Mouse (Mus musculus) left cerebral cortex, adult 2 months (tissue): Measurements from ENCODE around the gene Prss53. TPM values are rescaled to one million over a fixed set of nuclear protein-coding genes. Genes with fewer than 3 reads are reported as not detected.

Source experiments
- DNase-seq, 2 experiments: peaks; one replicate each; pipeline ENCODE4 v3.0.0; 2021 to 2022; ENCODE audit warnings: low spot score in 2 of 2, mixed read lengths in 1 of 2; ENCODE audit errors: extremely low spot score in 1 of 2
- H3K27ac ChIP-seq: fragments of 200-600 bp; 2 replicates; pipeline ENCODE4 v1.8.1; 2022
- H3K4me3 ChIP-seq: fragments of 200-600 bp; 2 replicates; pipeline ENCODE4 v1.8.1; 2022
- CTCF ChIP-seq: fragments of 200-600 bp; IDR thresholded peaks from 2 replicates; pipeline ENCODE4 v1.8.1; 2022; ENCODE audit warnings: antibody characterized with exemption, mild to moderate bottlenecking, moderate library complexity
- intact Hi-C: fragments of 180-260 bp; cut with DNase I; formaldehyde crosslinking; loops from one replicate; pipeline ENCODE4 v1.15.1; 2025
- long read RNA-seq, 2 experiments: library from polyadenylated mRNA; stranded (forward); transcript quantifications; one replicate each; pipeline ENCODE4 v2.0.0; 2021; ENCODE audit warnings: borderline mapping rate in 2 of 2
- total RNA-seq, 2 experiments: library from RNA; stranded (reverse); gene quantifications; 2 replicates each; pipeline ENCODE4 v1.2.3; 2021

Gene Prss53
- 1 to 10 TPM; 2.1 to 2.8 TPM for total RNA-seq
- long read RNA-seq, experiment 1, partial matches to known transcripts = 0 of 1 reads
- long read RNA-seq, experiment 1, other reads (novel, unspliced or antisense) = 0 of 1 reads
- long read RNA-seq, experiment 2, partial matches to known transcripts = 0 of 1 reads
- long read RNA-seq, experiment 2, other reads (novel, unspliced or antisense) = 1 of 1 reads

DNA sequence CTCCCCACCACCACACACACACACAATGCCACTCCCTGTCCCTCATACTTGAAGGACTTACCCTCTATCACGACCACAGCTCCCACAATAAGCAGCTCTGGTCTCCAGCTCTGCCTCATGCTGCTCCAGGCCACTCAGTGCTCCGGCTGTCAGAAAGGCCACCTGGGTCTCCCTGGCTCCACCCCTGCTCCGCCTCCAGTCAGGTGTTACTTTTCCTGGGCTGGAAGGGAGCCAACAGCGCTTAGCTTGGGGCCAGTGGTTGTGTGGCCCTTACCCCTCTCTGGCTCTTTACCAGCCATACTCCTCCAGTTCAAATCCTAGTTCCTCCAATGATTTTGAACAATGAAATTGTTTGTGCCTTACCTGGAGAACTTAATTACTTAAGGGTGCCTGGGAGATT lies at the start of gene Prss53:
Prss53 (minus strand) TSS at position 173 of the 400 bp plus-strand sequence.
- DNase-seq = no peak
- intact Hi-C loops = no loop called here
- H3K27ac ChIP-seq = no peak within 1 kb of the TSS
- no peak for TF ChIP-seq CTCF
- no peak within 1 kb of the TSS for H3K4me3 ChIP-seq

DNA sequence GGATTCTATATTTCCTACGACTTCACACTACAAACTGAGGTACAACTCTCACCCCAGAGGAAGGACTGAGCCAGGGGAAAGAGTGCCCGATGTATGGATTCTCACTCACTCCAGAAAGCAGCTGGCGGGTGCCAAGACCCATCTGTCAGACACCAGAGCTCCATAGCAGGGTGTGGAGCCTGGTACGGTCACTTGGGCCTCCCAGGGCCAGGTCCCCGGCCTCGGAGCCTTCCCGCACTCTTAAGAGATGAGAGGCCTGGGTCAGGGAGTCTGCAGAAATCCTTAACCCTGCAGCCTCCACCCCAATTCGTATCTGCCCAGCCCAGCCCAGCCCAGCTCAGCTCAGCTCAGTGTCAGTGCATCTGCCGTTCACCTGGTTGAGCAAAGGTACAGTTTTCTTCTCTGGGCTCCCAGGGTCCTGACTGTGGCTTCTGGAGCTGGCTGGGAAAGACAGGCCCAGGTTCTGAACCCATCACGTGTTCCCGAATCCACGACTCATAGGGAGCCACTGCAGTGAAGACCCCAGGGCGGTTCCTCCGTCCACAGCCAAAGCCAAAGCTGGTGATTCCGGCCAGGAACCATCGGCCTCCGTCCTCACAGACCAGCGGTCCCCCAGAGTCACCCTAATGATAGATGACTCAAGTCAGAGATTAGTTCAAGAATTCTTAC lies 45.6 kb upstream of the Prss53 start:
- DNase-seq = no peak
- H3K4me3 ChIP-seq = peak overlapping the region; percentile 94
- no peak for TF ChIP-seq CTCF
- intact Hi-C loops = no loop called here
- H3K27ac ChIP-seq = peak overlapping the region; percentile 94

DNA sequence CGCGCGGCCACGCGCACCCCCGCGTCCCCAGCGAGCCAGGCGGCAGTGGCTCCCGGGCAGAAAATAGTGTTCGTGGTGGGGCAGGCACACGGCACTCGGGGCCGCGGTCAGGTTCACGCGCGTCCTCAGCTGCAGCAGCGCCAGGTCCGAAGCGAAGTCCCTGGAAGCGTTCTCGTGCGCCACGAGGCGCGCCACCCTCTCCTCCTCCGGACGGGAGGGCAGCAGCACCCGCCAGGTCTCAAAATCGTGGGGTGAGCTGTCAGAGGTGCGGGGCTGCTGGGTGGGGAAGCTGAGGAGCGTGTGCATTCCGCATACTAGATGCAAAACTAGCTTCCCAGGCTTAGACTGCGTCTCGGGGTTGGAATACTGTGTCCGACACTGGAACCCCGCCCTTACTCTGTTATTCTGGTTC lies 45.0 kb upstream of the Prss53 start:
- H3K4me3 ChIP-seq = peak overlapping the region; percentile 94
- no peak; the same call in 1 of the 2 replicates for TF ChIP-seq CTCF
- intact Hi-C loops = loop anchor here (1.0 to 2.0 kb wide), 2 partner anchors 23 to 32 kb away; partner anchors contain the start of genes Fus and Kat8

DNA sequence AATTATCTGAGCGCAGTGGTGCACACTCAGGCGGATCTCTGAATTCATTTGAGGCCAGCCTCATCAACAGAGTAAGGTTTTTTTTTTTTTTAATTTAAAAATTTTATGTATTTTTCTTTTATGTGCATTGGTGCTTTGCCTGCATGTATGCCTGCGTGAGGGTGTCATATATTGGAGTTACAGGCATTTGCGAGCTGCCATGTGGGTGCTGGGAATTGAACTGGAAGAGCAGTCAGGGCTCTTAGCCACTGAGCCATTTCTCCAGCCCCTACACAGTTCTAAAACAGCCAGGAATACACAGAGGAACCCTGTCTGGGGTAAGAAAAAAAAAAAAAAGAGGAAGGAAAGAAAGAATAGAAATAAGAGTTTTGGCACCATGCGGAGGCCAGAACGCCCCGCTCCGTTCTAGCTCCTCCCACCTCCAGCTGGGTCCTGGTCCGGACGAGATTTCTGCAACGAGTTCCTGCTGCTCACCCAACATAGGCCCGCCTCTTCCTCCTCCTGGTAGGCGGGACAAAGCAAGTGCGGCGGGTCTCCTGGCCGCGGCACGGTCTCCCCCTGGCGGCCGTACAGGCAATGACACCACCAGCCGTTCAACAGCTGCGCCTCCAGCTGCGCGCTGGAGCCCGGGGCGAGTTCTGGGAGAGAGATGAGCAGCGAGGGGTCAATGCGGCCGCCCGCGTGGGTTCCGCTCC lies 44.4 kb upstream of the Prss53 start:
- Histone ChIP-seq H3K27ac (peak overlapping the region; percentile 94), H3K4me3 (peak overlapping the region; percentile 94)
- peak; percentile 99 for TF ChIP-seq CTCF
- intact Hi-C loops = loop anchor here (1.0 to 2.0 kb wide), 2 partner anchors 22 to 32 kb away; partner anchors contain the start of genes Fus and Kat8
- DNase-seq = peak; percentile 95

More for the DNA sequence above, 45.0 kb upstream of the Prss53 start:
- DNase-seq = no peak
- H3K27ac ChIP-seq = peak overlapping the region; percentile 94

DNA sequence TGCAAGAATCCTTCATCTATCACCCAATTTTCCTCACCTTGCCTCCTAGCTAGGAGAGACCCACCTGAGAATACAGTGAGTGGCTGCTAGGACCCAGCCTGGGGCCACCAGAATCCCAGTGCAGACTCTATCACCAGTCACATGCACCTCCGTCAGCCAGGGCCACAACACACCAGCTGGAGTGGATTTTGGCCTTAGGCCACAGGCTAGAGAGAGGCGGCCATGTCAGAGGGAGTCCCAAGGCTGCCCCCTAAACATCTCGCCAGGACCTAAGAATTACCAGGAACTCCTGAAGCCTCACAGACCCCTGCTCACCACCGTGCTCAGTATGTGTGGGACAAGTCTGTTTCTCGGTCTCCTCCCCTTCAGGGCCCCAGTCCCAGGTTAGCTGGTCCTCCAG lies 43.3 kb upstream of the Prss53 start:
- intact Hi-C loops = loop anchor here (2.0 kb wide), 1 partner anchor 21 kb away; the partner anchor contains the start of gene Kat8
- DNase-seq = no peak

DNA sequence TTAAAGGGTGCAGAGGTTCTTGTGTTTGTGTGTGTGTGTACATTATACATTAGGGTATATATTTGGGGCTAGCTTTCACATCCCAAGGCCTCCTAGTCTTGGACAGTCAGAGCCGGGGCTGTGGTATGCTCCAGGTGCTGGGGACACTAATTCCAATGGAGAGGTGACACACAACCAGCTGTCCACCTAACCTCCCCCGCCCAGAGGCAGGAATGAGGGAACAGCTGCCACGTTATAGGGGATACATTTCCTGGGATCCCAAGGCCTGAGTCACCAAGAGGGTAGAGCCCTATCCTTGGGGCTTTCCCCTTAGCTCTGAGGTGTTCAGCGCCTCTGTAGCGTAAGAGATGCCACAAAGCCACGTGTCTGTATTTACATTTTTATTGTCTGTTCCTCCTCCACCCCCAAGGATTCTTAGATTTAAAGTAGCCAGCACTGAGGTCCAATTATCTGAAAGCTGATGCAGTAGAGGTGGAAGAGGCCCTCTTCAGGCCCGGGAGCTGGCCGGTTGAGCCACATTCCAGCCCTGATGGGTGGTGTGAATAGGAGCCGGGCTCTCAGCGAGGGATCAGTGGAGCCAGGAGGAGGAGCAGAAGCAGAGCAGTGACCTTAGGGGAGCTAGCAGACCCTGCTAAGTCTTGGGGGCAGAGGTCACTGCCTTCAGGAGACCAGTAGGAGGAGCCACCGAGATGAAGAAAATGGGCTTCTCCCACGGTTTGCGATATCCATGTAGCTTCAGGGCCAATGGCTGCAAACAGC lies 41.7 kb upstream of the Prss53 start:
- no peak for DNase-seq
- no peak for TF ChIP-seq CTCF
- no peak overlapping the region for H3K27ac ChIP-seq
- intact Hi-C loops = no loop called here
- no peak overlapping the region for H3K4me3 ChIP-seq

More for the DNA sequence above, 43.3 kb upstream of the Prss53 start:
- H3K27ac ChIP-seq = no peak overlapping the region
- TF ChIP-seq CTCF = no peak
- H3K4me3 ChIP-seq = no peak overlapping the region

DNA sequence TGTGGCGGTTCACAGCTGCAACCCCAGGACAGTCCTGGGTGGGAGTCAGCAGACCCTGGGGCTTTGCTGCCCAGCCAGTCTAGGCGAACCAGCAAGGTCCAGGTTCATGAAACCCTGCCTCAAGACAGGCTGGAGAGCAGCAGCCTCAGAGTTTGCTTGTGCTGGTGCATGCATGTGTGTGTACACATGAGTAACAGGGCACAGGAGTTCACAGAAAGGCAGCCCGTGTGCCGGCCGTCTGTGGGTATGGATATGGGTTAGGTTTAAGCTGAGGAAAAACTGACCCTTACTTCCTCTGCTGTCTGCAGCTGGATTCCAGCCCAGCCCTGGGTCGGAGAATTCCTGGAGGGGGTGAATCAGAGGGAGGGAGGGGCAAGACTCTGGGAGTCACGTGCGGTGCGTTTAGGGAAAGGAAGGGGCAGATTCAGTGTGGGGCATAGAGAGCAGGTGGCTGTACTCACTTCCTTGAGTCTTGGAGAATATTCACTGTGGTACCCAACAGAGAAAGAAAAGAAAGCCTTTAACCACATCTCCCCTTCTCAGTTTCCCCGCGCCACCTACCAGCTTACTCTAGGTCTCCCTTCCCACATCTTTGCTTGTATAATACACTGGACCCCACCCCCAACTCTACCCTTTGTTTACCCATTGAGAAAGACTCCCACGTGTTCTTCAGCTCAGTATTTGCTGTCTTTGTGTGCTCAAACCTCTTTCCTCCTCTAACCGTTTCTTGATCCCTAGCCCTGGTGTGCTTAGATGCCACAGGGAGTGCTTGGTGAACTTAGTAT lies 40.8 kb upstream of the Prss53 start:
- no peak for TF ChIP-seq CTCF
- intact Hi-C loops = no loop called here
- no peak overlapping the region for H3K27ac ChIP-seq
- H3K4me3 ChIP-seq = no peak overlapping the region
- DNase-seq = no peak

DNA sequence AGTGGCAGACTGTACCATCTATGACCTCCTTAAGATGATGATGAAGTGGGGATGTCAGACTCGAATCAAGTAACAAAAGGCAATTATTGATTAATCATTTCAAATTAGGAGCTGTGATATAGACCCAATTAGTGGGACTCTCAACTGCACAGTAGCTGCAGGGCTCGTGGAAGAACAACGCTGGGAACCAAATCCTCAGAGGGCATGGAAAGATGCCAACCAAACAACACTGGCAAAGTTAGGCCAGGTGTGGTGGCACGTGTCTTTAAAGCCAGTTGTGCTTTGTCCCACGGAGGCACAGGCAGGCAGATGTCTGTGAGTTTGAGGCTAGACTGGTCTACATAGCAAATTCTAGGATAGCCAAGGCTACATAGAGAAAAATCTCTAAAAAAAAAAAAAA lies 39.9 kb upstream of the Prss53 start:
- TF ChIP-seq CTCF = no peak
- intact Hi-C loops = no loop called here

DNA sequence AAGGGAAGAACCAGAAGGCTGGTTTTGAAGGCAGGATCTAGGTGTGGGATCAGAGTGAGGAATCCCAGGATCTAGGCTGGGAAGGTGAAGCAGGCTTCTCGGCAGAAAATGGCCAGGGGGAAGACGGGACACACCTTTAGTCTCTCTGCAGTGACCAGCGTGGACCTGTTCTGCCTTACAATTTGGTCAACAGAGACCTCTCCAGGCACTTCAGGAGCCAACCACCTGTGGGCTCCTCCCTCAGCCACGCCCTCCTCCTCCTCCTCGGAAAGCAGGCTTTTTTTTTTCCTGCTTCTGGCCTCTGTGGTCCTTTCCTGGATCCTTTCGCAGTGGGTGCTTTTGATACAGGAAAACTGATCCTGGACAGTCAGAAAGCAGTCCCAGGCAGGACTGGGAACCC lies 39.2 kb upstream of the Prss53 start, which contains the start of gene Prss8:
Prss8 (minus strand) TSS at position 182 of the 400 bp plus-strand sequence.
- Histone ChIP-seq H3K4me3 (no peak within 1 kb of the TSS), H3K27ac (no peak within 1 kb of the TSS)
- no peak for DNase-seq
- no peak for TF ChIP-seq CTCF
- intact Hi-C loops = no loop called here

More for the DNA sequence above, 39.9 kb upstream of the Prss53 start:
- Histone ChIP-seq H3K4me3 (no peak overlapping the region), H3K27ac (no peak overlapping the region)
- no peak for DNase-seq

DNA sequence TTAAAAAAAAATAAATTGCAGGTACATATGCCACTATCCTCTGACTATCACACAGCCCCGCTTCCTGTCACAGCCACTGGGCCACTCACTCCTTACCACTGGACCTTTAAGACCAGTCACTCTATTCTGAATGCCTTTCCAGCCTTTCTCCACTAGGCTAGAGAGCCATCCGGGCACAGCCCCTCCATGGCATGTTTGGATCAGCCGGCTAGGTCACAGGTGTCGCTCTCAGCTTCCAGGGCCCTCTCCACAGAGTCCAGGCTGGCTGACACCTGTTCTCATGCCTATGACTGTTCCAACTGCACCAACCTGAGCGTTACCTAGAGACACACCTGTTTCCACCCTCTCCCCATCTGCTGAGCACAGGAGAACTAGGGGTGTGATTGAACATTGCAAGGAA lies 37.8 kb upstream of the Prss53 start:
- no peak overlapping the region for H3K27ac ChIP-seq
- no peak; the same call in 1 of the 2 replicates for TF ChIP-seq CTCF
- intact Hi-C loops = no loop called here
- no peak overlapping the region for H3K4me3 ChIP-seq
- DNase-seq = no peak

DNA sequence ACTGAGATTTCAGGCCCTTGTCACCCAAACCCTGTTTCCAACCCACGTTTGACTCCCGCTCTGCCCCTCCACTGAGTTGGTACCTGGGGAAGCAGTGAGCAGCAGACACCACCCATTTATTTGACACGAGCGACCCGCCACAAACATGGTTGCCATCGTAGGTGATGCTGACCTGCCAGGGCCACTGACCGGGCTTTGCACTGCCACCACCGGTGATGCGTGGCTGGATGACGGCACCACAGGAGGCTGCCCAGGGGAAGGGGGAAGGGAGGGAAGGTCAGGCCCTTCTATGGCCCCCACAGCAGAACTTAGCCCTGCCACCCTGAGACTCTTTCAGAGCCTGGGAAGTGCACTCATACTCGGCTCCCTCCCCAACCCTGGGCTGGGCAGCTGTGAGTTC lies 37.0 kb upstream of the Prss53 start:
- Histone ChIP-seq H3K4me3 (no peak overlapping the region), H3K27ac (no peak overlapping the region)
- no peak for TF ChIP-seq CTCF
- intact Hi-C loops = no loop called here
- DNase-seq = no peak
